Mouse (Mus musculus) kidney, adult 18-20 months (tissue): ENCODE results near the gene Ahcyl2.
"Not testable (repeated sequence)": the region's sequence is repeated elsewhere in the genome, so short reads cannot be mapped to it uniquely, and the experiment has no call there.

Source experiments
- DNase-seq: peaks from one replicate; pipeline ENCODE4 v3.0.0; 2021

Gene Ahcyl2

DNA sequence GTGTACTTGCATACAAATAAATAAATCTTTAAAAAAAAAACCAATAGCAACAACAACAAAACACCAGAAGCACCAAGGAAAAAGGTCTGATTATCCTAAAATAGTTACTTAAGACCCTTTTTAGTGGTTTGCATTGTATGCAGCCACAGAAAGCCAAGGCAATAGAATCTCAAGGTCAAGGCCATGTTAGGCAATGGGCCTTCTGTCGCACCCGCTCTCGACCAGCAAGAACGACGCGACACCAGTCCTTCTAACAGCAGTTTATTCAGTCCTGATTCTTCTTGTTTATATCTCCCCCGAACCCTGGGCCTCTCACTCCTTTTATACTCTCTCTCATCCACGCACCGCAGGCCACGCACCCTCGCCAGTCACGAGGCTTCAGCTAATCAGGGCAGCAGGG is 48.6 kb downstream of the Ahcyl2 start:
- DNase-seq, result not testable (repeated sequence)

DNA sequence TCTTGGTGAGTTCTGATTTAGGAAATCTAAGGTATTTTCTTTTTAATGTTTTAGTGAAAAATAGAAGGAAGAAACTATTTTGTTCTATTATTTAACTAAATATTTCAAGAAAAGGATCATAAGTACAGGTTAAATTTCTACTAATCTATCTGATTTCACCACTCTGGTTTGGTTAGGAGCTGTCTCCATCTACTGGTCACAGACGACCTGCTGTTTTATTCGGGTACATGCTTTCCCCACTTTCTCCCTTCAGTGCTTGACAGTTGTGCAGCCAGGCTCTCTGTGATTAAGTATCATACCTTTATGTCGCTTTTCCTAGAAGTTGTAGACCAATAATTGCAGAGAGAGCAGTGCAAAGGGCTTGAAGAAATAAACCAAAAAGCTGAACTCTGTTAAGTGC is 51.5 kb downstream of the Ahcyl2 start:
- peak; percentile 53 for DNase-seq

DNA sequence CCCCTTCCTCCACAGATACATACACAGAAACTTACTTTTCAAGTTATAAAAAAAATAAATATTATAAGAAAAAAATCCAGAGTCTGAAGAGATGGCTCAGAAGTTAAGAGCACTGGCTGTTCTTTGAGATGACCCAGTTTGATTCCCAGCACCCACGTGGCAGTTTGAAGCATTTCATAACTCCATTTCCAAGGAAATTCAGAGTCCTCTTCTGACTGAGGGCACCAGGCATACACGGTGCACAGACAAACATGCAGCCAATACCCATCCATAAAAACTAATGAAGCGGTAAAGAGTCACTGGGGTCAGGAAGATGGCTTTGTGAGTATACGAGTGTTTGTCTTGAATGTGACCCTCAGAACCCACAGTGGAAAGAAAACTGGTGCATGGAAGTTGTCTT is 52.5 kb downstream of the Ahcyl2 start:
- no peak for DNase-seq

DNA sequence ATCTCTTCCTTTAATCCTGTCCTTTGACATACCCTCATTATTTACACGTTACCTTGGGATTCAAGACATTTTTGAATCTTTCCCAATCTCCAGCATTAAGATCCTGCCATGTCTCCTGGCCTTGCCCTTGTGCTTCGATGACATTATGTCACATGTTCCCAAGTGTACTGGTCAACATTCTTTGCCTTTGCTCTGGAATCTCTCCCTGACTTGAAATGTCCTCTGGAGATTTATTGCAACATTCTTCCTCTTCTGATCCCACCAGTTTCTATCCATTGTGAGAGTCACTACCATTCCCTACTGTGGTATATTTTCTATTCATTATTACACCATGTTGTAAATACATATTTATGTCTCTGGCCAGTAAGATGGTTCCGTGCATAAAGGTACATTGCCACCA is 53.1 kb downstream of the Ahcyl2 start:
- DNase-seq, result no peak

DNA sequence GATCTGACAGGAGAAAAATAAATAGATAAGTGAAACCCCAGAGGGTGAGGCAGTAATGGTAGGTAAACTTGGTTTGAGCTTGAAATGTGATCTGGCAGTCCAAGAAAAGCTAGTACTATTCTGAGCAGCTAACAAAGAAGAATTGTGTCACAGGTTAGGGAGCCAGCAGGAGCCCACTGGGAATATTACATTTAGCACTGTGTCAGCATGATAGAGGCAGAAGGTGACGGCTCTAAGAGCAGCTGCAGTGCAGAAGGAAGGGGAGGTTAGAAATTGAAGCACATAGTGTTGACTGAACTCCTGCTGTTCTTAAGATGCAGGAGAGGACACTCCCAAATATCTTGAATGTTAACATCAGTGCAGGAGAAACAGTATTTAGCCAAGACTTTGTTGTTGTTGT is 54.0 kb downstream of the Ahcyl2 start:
- DNase-seq, result no peak

DNA sequence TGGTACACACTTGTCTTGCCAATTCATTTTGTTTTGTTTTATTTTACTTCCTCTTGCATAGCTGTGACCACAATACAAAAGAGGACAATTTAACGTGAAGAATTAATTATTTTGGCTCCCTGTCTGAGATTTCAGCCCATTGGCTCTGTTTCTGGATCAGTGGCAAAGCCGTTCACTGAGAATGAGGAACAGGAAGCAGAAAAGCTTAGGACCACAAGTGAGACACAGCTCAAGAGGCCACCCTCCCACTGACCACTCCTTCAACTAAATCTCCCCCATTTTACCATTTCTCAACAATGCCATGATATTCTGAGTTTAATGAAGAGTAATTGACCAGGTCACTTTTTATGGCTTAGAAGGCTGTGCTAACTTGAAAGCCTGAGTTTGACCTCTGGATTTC is 57.5 kb downstream of the Ahcyl2 start:
- no peak for DNase-seq

DNA sequence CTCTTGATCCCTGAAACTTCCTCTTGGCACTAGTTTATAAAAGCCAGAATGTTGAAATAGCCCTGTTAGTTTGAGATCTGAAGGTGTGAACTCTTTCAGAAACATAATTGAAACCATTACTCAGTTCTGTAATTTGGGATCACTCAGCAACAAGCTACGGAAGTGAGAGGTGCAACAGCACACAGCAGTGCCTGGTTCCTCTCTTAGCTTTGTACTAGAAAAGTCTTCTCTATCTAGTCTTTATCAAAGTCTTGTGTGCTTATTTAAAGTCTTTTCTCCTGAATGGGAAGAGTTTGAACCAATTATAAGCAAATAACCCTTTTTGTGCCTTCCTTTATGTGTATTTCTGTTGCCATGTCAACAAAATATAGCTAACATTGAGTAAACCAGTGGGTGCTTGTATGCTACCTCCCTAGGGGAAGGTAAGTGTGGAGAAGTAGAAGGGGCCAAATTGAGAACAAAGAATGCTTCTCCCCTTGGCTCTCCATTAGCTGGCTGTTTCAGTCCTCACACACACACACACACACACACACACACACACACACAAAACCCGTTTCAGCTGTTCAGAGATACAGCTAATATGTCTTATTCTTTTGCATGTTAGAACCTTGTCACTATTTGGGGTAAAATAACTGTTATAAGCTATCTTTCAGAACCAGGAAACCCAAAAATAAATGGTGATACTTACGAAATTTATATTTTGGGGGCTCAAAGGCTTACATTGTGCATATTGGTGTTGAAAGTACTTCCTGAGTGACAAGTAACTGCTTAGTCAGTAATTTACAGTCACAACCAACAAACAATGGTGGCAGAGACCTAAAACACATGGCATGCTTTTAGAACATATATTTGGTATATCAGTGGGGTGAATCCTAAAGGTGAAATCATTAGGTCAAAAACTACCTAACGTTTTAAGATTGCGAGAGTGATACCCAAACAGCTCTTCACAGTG is 59.8 kb downstream of the Ahcyl2 start:
- no peak for DNase-seq

DNA sequence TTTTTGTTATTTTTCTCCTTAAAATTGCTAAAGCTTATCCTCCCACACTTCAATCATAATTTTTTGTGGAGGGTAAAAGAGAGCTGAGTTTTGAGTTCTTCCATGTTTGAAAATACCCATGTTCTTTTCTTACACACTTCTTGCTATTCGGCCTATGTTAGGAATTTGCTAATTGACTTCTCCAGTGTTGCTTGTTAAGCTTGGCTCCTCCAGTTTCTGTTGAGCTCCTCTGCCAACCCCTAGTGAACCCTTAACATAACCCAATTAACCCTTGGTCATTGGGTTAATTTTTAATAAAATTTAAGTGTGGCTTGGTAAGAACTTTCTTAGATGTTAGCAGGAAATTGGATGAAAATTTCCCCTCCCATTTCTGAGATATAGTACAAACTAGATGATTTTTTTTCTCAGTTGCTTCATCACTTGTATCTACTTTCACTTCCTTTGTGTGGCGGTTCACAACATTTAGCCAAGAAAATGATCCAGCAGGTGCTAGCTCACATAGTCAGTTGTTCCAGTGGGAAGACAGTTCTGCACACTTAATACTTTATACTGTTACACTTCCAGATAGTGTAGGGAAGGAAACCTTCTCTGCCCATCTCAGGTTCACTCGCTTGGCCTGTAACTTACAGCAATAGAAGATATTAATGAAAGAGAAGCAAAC is 60.9 kb downstream of the Ahcyl2 start:
- DNase-seq, result no peak

DNA sequence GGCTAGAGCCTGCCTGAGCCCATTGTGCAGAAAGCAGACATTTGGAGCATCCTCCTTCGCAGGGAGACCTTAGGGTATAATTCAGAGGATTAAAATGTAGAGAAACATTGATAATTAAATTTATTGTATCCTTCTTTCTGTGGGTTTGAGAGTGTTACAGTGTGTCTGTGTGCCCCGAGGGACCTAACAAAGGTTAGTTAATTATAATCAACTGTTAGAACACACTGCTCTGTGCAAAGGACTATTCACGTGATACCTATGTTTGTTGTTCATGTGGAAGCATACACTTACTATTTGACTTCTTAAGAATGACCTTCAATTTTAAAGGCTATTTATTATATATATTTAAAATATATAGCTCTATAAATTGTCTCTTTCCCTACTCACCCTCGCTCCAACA is 64.5 kb downstream of the Ahcyl2 start:
- DNase-seq, result no peak

DNA sequence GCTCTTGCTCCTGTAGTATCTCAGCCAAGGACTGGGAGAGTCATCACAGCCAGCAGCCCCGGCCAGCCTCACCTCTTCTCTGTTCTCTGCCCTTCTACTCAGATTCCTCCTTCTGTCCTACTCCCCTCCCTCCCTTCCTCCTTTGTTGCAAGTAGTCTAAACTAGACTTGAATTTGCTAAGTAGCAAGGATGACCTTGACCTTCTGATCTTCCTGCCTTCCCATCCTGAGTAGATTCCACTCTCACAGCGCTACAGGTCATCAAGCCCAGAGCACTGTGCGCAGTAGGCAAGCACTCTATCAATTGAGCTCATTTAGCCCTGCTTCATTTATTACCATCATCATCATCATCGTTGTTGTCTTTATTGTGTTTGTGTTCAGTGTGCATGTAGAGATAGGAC is 65.3 kb downstream of the Ahcyl2 start:
- no peak for DNase-seq

DNA sequence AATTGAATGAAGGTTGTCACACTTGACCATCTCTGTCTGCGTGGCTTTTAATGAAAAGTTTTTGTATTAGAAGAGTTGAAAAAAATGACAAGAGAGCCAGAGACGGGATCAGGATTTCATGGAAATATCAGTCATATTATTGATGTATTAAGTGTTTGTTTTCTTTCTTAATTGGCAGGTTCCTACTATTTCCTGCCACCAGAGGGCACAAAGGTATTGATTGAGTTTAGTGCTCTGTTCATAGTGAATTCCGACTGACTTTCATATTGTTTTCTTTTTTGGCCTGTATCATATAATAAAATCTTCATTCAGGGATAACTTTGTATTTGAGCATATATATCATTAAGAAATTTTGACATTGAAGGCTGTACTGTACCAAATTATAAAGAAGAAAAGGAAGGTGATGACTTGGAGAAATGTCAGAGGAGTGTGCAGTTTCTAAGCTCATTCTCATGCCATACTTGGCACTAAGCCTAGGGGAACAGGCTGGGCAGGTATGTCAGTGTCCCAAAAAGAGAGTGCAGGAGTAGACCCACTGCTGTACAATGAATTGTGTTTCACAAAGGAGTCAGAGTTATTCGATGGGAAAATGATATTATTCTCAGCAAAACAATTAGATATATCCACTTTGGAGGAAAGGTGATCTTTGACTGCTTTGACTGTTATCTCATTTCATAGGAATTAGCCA is 65.9 kb downstream of the Ahcyl2 start:
- no peak for DNase-seq

DNA sequence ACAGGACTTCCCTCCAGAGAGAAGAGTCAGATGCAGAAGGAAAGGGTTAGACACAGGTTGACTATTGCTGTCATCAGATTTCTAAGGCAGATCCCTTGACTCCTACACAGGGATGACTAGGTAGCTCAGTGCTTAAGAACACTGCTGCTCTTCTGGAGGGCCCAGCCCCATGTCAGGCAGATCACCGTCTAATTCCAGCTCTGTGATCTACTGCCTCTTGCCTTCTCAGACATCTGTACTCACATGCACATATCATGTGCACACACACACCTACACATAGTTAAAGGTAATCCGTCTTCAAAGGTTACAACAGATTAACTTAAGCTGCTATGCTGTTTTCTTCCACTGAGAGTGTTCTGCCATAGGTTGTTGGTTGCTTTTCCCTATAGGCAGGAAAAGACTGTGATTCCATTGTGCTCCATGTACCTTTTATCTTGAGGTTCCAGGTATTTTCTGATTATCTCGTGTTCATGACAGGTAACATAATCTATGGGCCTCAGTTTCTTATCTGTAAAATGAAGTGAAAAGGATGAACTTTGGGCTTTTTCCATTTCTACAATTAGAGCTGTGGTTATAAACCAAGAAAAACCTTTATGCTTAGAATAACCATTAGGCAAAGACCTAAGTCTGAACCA is 67.8 kb downstream of the Ahcyl2 start:
- DNase-seq, result no peak

DNA sequence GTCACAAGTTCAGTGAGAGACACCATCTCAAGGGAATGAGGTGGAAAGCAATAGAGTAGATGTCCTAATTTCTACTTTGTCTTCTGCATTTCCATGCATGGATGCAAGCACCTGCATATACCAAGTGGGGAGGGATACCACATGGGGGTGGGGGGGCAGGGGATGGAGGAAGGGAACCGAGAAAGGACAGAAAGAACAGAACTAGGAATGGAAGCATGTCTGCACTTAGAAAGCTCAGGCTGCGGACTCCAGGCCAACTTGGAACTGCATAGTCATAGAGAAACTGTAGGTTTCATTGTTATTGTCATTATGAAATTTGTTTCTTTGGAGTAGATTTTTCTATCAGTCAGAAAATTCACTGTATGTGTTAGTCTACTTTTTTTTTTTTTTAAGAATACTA is 69.8 kb downstream of the Ahcyl2 start:
- DNase-seq, result no peak

DNA sequence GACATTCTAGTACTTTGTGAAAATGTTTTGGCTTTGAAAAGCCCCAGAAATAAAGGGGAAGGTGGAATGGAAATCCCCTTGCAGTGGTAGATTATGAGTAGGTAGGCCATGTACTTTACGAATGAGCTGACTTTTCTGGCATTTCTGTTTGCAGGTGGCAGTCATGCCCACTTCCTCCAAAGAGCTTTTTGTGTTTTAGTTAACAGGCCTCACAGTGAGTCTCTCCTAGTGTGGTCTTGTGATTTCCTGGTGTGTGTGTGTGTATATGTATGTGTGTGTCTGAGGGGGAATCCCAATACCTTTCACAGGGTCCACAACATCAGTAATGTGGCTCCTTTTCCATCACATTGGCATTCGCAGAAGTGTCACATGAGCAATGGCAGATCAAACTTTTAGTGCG is 70.7 kb downstream of the Ahcyl2 start:
- no peak for DNase-seq

DNA sequence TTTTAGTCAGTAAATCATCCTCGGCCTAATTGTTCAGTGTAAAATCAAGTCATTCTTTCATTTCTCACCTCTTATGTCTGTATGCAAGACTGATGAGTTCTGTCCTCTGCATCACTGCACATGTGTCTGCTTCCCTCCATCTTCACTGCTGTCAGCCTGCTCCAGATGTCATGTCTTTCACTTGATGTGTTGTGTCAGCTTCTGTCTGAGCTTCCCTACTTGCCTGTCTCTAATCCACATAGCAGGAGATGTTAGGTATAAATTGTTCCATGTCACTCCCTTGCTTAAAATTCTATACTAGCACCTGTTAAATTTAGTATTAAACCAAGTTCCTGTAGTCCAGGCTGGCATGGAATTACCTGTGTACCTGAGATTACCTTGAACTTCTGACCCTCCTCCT is 72.2 kb downstream of the Ahcyl2 start:
- no peak for DNase-seq

DNA sequence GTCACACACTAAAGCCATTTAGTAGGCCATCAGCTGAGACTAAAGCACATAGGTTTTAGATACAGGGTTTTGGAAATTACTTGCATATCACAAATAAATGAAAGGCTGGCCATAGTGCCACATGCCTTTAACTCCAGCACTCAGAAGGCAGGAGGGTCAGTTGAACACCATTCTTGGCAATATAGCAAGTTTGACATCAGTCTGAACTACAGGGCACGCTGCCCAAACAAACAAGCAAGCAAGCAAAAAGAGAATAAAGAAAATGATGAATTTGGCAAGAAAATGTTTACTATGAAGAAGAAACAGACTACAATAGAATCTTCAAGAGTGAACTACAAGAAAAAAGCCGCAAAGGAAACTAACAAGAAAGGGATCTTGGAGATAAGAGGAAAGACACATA is 73.7 kb downstream of the Ahcyl2 start:
- no peak for DNase-seq

DNA sequence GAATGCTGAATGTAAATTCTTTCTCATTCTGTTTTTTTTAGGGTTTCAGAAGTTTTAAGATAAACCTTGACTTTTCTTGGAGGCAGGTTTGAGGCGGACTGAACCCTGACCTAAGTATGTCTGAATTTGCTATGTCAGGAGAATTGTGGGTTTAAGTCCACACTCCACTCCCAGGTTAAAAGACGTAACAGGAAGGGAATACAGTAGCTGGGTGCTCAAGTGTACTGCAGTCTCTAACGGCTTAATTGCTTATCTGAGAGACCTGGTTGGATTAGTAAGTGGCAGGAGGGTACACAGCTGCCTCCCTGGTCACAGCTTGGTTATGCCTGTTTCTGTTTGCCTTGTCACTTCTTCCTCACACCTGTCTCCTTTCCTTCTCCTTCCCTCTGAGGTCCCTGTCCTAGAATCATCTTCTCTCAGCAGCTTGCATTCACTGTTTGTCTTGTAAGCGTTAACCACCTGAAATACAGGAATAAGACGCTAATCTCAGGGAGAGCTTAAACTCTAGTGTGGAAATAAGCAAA is 79.9 kb downstream of the Ahcyl2 start:
- peak; percentile 44 for DNase-seq

DNA sequence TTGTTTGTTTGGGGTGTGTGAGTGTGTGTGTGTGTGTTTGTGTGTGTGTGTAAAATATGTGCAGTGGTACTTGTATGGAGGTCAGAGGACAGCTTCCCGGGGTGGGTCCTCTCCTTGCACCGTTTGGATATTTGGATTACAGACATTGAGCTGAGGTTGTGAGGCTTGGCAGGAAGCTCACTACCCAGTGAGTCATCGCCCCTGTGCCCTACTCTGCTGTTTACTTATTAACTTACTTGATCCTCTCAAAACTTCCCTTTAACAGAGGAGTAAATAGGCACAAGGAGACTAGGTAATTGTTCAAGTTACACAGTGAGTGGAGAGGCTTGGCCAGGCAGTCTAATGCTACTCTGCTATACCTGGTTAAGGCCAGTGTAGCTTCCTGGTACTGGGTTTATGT is 81.0 kb downstream of the Ahcyl2 start:
- peak; percentile 68 for DNase-seq

DNA sequence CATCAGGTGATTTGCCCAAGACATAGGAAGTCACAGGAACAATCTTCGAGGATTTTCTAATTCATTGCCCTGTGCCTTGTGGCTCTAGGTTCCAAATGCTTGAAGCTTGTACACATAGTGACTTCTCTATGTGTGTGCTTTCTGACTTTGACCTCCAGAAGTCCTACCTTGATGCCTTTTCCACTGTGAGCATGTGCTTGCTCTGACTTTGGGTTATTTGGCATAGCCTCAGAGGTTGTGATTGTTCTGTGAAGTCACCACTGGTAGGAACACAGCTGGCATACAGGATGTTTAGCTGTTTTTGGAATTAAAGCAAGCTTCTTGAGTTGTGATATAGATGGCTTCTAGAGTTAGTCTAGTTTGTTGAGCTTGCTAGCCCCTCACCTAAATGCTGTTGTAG is 82.3 kb downstream of the Ahcyl2 start:
- no peak for DNase-seq

DNA sequence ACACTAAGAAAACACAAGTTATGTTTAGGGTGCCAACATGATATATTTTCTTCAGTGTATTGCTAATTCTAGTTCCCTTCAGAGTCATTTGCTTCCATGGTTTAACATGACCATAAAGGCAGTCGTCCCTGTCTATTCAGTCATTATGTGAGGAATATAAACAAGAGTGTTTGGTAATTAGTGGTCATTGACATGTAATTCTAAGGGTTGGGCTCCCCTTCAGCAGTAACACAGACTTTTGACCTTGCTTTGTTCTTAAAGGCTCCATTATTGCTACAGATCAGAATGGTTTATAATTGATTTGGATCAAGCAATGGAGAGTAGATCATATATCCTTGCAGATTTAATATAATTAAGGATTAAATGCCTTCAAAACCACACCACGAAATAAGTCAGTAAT is 82.9 kb downstream of the Ahcyl2 start:
- DNase-seq, result no peak

DNA sequence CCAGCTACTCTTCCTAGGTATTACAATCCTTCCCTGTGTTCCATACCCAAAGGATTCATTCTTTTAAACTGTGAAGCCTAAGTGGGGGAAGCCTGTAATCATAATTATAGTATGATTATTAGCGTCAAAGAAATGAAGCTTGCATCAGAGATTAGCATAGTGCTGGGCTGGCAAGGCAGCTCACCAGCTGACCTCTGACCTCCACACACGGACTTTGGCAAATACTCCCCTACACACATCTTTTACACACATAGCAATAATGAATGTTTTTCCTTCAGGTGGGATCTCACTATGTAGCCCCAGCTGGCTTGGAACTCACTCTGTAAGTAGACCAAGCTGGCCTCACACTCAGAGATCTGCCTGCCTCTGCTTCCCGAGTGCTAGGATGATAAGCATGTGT is 84.1 kb downstream of the Ahcyl2 start:
- no peak for DNase-seq

DNA sequence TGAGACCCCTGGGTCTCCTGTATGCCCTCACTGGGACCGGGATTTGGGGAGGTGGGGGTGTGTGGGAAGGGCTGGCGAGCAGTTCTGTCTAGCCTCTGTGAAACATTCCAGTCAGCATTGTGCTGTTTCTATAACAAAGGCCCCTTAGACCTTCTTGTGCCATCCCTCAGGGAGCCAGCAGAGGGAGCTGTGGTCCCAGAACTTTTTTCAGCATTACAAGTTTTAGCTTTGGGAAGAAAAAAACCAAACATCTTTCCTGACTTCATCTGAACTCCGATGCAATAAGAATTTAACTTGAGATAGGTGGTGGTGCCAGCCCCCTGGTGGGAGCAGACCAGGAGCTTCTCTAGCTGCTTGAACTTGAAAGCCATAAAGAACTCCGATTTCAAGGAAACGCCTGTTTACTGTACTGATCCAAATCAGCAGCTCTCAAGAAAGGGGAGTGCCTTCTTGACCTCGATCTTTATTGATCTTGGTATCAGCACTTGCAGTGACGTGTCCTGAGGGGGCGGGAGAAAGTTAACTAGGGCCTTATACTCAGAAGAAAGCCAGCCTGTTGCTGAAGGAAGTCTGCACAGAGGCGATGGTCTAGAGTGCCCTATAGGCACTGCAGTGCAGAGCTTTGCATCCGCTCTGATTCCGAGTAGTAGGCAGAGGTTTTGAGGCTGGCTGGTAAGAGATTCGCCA is 85.5 kb downstream of the Ahcyl2 start:
- DNase-seq, result peak; percentile 85
